Mouse (Mus musculus) thymus, postnatal 0 days (tissue): ENCODE measurements around the gene Gm20388. TPM values are rescaled to one million over a fixed set of nuclear protein-coding genes. Genes with fewer than 3 reads are reported as not detected.

Source experiments
- DNase-seq: peaks from one replicate; pipeline ENCODE4 v3.0.0-alpha.2; 2015; ENCODE audit warnings: low spot score
- polyA plus RNA-seq: library from polyadenylated mRNA; unstranded; fragments of >200 nt; fragmentation: Nextera tagmentation; extraction: Ambion mirVana; gene quantifications from 2 replicates; pipeline ENCODE4 v1.2.1, GENCODE M21; 2015

The Gm20388 gene
- polyA plus RNA-seq, 1 experiment from 2014 or later: not detected

DNA sequence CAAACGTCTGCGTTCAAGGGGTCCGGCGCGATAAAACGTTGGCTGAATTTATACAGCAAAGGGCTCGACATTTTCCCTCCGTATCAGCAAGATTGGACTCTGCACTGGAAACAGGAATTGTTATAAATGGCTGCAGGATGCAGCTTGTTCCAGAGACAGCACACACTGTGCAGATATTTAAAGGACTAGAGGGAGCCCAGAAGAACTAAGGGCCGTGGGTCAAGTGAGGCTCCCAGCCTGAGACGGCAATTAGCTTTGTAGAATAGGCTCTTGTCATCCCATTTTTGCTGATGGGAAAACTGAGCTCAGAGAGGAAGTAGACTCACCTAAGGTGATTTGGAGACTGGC lies 1462.0 kb downstream of the Gm20388 start:
- DNase-seq: no peak

- no peak for DNase-seq
These were observed 1463.6 kb downstream of the Gm20388 start for GRCm38 (mm10) chr8:121374284-121374683.

- no peak for DNase-seq
These were observed 1464.1 kb downstream of the Gm20388 start for GRCm38 (mm10) chr8:121374777-121375176.

GRCm38 (mm10) chr8:121376116-121376950 lies 1465.7 kb downstream of the Gm20388 start:
- no peak for DNase-seq

DNA sequence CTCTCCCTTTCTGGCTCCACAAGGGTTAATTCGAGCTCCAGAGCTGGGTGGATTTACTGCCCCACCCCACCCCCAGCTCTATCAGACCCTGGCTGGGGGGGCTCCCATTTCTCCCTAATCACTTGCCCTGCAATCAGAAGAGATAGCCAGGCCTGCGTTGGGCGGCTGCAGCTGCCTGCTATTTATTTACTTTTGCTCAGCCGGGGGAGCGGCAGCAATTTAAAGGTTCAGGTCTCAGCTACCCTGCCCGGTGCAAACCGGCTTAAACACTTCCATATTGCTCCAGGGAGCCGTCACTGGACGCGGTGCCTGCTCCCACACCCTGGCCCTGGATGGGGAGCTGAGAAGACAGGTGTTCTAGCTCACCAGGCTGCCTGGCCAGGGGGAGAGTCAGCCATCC lies 1467.0 kb downstream of the Gm20388 start:
- no peak for DNase-seq

- no peak for DNase-seq
These were observed 1468.7 kb downstream of the Gm20388 start for GRCm38 (mm10) chr8:121379387-121379786.

GRCm38 (mm10) chr8:121382583-121383241 lies 1472.1 kb downstream of the Gm20388 start:
- DNase-seq: peak; percentile 38

DNA sequence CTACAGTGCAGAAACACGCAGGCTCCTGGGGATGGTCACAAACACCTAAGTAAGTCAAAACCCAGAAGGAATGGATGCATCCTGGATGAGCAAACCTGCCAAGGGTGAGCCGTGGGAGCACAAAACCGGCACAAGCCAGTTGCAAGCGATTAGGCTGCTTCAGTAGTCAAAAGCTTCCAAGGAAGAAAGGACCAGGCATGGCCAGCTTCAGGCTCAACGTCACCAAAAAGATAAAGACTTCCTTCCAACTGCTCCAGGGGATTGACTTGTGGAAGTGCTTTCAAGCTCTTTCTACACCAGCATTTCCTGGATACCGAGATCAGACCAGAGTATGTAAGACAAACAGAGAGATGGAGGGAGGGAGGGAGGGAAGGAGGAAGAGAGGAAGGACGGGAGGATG lies 1474.9 kb downstream of the Gm20388 start:
- no peak for DNase-seq

DNA sequence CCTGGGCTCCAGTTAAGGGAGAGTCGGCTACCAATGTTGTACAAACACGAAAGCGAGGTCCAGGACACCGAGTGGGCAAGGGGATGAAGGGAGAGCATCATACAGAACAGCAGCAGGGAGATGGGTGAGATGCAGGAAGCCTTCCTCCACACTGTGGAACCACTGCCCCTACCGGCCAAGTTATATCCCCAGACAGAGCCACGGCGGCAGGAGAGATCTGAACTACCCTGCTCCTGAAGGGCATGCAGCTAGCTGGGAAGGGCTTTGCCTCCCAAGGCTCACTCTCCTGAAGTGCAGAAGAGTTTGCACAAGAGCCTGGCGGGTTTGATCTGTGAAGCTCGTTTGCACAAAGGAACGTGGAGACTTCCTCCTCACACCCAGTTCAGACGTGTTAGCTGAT lies 1480.0 kb downstream of the Gm20388 start:
- no peak for DNase-seq

DNA sequence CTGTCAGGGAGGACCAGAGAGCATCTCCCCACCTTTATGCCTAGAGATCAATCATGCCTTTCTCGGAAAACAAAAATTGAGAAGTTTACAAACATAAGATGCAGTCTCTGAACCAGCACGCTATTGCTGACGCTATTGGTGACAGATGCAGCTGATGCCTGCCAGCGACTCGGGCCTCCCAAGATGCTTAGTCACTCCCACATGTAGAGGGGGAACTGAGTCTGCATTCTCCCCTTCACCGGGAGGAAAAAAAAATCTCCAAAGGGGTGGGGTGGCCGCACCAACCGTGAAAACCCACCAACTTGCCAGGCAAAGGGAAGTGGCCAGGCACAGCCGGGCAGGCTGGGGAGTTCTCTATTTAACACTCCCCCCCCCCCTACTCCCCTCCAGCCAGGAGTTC lies 1480.6 kb downstream of the Gm20388 start:
- no peak for DNase-seq

DNA sequence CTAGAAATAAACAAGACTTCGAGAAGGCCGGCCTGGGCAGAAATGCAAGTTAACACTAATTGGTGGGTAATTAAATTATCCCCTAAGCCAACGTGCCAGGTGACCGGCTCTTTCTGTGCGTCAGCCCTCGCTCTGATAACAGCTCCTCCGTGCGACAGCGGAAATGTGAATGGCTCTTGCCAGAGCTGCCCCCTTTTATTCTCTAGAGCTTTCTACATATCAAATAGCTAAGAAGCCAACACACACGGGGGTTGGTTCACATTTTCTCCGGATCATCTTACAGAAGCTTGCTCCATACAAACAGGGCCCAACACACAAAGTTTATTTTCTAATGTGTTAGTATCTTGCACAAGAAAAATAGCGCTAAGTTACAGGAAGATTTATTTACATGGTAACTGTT lies 1481.1 kb downstream of the Gm20388 start:
- DNase-seq: no peak

- no peak for DNase-seq
These were observed 1481.8 kb downstream of the Gm20388 start for GRCm38 (mm10) chr8:121392482-121392881.

DNA sequence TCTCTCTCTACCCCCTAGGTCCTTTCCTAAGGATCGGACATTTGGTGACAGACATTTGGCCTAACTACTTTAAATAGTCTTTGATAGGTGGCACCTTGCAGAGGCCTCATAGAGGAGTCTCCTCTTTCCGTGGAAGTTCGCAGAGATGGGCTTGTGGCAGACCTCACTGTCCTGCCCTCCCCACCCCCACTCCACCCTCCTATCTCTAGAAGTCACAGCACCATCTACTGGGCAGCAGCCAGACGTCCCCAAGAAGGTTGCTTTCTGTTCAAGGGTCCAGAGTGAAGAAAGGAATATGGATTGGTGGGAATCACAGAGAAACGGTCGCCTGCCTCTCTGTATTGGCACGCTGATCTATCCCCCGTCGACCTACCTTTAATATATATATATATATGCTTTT lies 1482.5 kb downstream of the Gm20388 start:
- DNase-seq: no peak

GRCm38 (mm10) chr8:121394686-121395085 lies 1484.0 kb downstream of the Gm20388 start:
- DNase-seq: no peak

DNA sequence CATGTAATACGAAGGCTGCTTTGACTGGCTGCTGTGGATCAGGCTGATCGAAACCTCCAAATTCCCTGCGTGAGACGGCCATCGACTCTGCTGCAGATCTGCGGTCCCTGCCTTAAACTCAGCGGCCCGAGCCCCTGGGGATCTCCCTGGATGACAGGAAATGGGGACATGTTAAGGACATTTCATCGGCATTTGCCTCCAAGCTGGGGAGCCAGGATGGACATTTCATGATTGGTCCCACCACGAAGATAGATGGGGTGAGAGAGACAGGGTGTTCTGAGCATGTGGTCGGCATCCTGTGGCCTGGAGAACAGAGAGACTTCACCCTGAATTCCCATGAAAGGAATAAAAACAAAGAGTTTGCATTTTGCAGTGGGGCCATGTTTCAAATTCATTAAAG lies 1484.7 kb downstream of the Gm20388 start:
- no peak for DNase-seq

DNA sequence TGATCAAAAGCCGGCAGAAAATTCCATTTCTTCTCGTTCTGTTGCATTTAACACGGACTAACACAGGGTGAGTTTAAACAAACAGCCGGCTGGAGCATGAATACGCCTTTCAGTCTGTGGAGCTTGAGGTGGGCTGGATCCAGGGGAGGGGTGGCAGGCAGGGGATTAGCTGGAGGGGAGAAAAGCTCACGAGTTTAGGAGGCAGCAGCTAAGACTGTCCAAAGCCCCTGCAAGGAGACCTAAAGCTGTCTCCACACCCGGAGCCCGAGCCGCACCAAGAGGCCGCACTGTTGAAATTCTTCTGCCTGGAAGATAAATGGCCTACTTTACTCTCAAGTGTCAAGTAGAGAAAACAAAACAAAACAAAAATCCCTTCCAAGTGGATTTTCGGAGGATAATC lies 1485.5 kb downstream of the Gm20388 start:
- DNase-seq: no peak

DNA sequence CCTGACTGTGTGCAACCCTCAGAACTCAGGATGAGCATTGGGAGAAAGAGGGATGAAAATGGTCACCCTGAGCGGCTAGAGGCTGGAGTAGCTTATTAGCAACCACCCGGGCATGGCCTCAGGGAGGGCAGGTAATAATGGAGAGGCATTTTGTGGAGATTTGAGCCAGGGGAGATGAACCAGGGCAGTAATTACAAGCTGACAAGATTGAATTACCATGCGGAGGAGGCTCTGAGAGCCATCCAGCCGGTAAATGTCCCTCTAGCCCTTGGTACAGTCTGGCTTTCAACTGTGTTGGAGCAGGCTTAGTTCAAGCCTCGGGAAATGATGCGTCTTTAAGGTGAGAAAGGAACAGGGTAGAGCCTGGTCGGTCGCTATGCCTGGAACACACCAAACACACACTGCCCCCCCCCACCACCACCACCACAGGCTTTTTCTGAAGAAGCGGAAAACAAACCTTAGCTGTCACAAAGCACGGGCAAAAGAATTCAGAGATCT lies 1486.6 kb downstream of the Gm20388 start:
- DNase-seq: no peak

- no peak for DNase-seq
These were observed 1487.4 kb downstream of the Gm20388 start for GRCm38 (mm10) chr8:121398081-121398480.

GRCm38 (mm10) chr8:121398724-121399123 lies 1488.1 kb downstream of the Gm20388 start:
- DNase-seq: no peak

GRCm38 (mm10) chr8:121399173-121399572 lies 1488.5 kb downstream of the Gm20388 start:
- DNase-seq: no peak

DNA sequence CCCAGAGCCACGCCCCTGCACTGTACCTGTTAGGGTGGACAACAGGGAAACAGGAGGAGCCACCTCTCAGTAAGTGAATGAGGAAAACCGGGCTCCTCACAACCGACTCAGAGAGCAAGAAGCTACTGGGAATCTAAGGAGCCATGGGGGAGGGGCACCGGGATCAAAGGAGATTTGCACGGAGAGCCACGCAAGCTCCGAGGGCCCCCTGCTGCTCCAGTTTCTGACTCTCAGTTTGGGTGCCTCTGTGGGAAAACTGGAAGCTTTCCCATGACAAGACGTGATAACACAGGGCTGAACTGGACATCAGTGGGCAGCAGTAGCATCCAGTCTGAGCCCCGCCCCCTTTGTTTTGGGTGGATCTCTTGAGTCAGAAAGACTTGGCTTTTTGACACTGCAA lies 1489.9 kb downstream of the Gm20388 start:
- DNase-seq: no peak

DNA sequence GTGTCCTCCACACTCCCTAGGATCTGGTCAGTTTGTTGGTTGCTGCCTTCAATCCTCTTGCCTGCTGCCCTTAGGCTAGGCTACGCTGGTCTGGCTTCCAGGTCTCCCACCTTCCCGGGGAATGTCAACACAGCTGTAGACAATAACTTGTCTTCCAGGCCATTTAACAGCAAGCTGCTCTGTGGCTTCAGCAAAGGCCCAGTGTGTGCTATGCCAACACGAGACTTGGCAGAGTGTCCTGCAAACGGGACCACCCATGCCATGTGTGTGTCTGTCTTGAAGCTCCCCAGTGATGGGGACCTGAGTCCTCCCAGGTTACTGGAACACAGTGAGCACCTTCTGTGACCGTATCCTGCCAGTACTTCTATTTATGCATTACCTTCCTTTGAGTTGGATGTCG lies 1493.2 kb downstream of the Gm20388 start:
- DNase-seq: no peak

GRCm38 (mm10) chr8:121418081-121418480 lies 1507.4 kb downstream of the Gm20388 start:
- DNase-seq: no peak
